Mouse (Mus musculus): ENCODE measurements around the gene Gm21637.
"Not testable (repeated sequence)": the region's sequence is repeated elsewhere in the genome, so short reads cannot be mapped to it uniquely, and the experiment has no call there.

Gm21637 gene

GRCm38 (mm10) chrX:31961744-31962143, at the start of gene Gm21637:
Gene Gm21637, plus strand, starts transcription at chrX:31962044.
- not testable (repeated sequence) for DNase-seq (ENCODE audit: inconsistent age in 2 of 2, low spot score in 1 of 2)

Measured in adrenal gland, adult (tissue).